Mouse (Mus musculus): ENCODE data around the gene Mt1. TPM values are rescaled to one million over a fixed set of nuclear protein-coding genes. Genes with fewer than 3 reads are reported as not detected.

Mt1 gene
- polyA plus RNA-seq, 1 experiment from 2014 or later, result 123 TPM

DNA sequence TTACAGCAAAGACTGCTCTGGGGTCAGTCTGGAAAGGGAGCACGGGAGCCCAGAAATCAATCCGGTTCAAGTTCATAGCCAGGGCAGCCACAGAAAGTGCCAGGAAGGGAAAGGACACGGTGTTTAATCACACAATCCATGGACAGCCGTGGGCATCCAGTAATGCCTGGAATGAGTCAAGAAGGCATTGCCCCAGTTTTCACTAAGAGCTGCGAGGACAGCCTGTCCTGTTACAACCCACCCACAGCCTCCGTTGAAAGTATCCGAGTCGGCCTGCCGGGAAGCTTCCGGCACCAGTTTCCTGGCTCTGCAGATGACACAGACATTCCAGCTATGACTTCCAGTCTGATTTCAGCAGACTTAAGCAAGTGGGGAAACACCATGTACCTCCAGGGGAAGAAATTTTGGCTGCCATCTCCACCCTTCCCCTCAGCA lies 7.5 kb upstream of the Mt1 start:
- Histone ChIP-seq H3K4me3 (ENCODE audit: low read depth, low read length) (peak overlapping the region; percentile 30; the same call in 1 of the 2 replicates), H3K4me1 (ENCODE audit: control insufficient read depth, insufficient read depth, low read length) (peaks cover 16% of the 10 kb centered on the region), H3K36me3 (ENCODE audit: control insufficient read depth, insufficient read depth, low read length) (no peaks in the 10 kb centered on the region), H3K9ac (replicated peaks; ENCODE audit: low read depth, low read length) (no peak overlapping the region), H3K27me3 (ENCODE audit: control insufficient read depth, insufficient read depth, low read length) (peaks cover 35% of the 10 kb centered on the region), H3K9me3 (ENCODE audit: control insufficient read depth, low read length) (no peaks in the 10 kb centered on the region), H3K4me2 (ENCODE audit: low read depth, low read length) (peak overlapping the region; percentile 90; the same call in 1 of the 2 replicates), H3K27ac (ENCODE audit: low read depth, low read length) (no peak overlapping the region)
- 42% methylated on average over 10 of the region's 10 CpGs for WGBS
- ATAC-seq (ENCODE audit: low read depth), result no peak

DNA sequence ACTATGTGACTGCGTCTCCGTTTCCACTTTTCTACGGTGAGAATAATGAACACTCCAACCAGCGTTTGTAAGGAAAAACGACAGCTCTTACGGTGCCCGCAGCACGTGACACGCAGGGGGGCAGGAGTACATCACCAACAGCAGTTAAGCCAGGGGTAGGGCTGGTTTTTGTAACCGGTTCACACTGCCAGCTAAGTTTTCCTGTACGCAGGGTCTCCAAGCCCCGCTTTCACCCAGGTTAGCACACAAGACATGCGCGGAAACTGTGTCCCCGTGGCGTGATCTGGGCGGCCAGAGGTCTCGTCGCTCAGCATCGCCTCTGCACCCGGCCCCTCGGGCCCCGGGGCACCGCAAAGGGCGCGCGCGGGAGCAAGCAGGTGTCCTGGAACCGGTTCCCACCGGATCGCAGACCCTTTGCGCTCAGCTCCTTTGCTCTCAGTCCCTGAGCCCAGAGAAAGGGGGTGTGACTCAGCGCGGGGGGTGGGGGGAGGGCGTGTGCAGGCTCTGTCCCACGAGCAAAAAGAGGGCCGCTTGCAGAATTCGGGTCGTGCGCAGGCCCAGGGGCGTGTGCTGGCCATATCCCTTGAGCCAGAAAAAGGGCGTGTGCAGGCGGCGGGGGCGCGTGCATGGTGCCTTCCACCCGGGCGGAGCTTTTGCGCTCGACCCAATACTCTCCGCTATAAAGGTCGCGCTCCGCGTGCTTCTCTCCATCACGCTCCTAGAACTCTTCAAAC lies 6.6 kb upstream of the Mt1 start, which contains the start of gene Mt2:
Gene Mt2 (plus strand): TSS at position 590 of the 734 bp plus-strand sequence.
- no peak within 1 kb of the TSS for H3K27ac ChIP-seq (ENCODE audit: low read depth, low read length)

DNA sequence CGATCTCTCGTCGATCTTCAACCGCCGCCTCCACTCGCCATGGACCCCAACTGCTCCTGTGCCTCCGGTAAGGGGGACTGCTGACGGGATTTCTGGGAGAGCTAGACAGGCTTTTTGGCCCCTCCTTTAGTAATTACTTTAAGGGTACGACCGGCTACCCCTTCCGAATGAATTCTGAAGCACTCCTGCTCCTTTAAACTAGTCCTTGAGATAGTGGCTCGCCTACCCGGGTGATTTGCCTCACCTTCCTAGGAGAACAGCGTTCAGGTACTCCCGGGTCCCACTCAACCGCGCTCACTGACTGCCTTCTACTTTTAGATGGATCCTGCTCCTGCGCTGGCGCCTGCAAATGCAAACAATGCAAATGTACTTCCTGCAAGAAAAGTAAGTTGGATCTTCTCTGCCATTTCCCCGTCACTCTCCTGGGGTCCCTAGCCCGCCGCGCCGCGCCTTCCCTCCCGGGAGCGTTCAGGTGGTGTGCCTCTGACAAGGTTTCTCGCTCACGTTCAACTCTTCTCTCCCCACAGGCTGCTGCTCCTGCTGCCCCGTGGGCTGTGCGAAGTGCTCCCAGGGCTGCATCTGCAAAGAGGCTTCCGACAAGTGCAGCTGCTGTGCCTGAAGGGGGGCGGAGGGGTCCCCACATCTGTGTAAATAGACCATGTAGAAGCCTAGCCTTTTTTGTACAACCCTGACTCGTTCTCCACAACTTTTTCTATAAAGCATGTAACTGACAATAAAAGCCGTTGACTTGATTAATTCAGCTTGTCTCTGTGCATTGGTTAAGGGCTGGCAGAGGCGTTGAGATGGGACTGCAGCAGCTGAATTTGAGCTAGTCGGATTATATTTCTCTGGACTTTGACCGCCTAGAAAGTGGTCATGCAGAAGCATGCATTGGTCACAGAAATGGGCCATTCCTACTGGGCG lies 5.8 kb upstream of the Mt1 start:
- no peak overlapping the region for H3K27ac ChIP-seq (ENCODE audit: low read depth, low read length)
- peak; percentile 16; the same call in 1 of the 2 replicates for ATAC-seq (ENCODE audit: low read depth)

More for the DNA sequence above, 6.6 kb upstream of the Mt1 start, which contains the start of gene Mt2:
- WGBS, result under 1% methylated on average over 55 of the region's 56 CpGs
- Histone ChIP-seq H3K4me1 (ENCODE audit: control insufficient read depth, insufficient read depth, low read length) (peaks cover 16% of the 10 kb centered on the region), H3K27me3 (ENCODE audit: control insufficient read depth, insufficient read depth, low read length) (peaks cover 35% of the 10 kb centered on the region), H3K4me2 (ENCODE audit: low read depth, low read length) (peak within 1 kb of the TSS; percentile 90), H3K9me3 (ENCODE audit: control insufficient read depth, low read length) (no peaks in the 10 kb centered on the region), H3K36me3 (ENCODE audit: control insufficient read depth, insufficient read depth, low read length) (no peaks in the 10 kb centered on the region), H3K9ac (replicated peaks; ENCODE audit: low read depth, low read length) (peak within 1 kb of the TSS; percentile 16; the same call in 1 of the 2 replicates), H3K4me3 (ENCODE audit: low read depth, low read length) (peak within 1 kb of the TSS; percentile 30)
- ATAC-seq (ENCODE audit: low read depth), result peak; percentile 44; the same call in 1 of the 2 replicates

DNA sequence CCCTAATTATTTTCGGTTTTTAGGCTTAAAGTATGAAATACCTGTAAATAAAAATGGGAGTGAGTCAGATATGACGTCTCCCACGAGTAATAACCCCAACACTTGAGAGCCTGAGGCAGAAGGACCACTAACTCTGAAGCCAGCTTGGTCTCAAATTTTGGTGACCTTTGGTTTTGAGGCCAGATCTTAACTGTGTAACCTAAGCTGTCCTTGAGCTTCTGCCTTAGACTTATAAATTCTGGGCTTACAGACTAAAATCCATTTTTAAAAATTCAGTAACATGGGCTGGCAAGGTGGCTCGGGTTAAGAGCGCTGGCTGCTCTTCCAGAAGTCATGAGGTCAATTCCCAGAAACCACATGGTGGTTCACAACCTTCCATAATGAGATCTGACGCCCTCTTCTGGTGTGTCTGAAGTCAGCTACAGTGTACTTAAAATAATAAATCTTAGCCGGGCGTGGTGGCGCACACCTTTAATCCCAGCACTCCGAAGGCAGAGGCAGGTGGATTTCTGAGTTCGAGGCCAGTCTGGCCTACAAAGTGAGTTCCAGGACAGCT lies 5.0 kb upstream of the Mt1 start:
- peaks cover 40% of the 10 kb centered on the region for H3K27me3 ChIP-seq (ENCODE audit: control insufficient read depth, insufficient read depth, low read length)
- H3K4me2 ChIP-seq (ENCODE audit: low read depth, low read length), result no peak overlapping the region
- no peaks in the 10 kb centered on the region for H3K36me3 ChIP-seq (ENCODE audit: control insufficient read depth, insufficient read depth, low read length)
- no peak for ATAC-seq (ENCODE audit: low read depth)
- H3K9ac ChIP-seq (replicated peaks; ENCODE audit: low read depth, low read length), result no peak overlapping the region
- H3K27ac ChIP-seq (ENCODE audit: low read depth, low read length), result no peak overlapping the region
- 52% methylated on average over 11 of the region's 11 CpGs for WGBS
- no peaks in the 10 kb centered on the region for H3K9me3 ChIP-seq (ENCODE audit: control insufficient read depth, low read length)
- H3K4me1 ChIP-seq (ENCODE audit: control insufficient read depth, insufficient read depth, low read length), result peaks cover 16% of the 10 kb centered on the region
- no peak overlapping the region for H3K4me3 ChIP-seq (ENCODE audit: low read depth, low read length)

More for the DNA sequence above, 5.8 kb upstream of the Mt1 start:
- Histone ChIP-seq H3K4me1 (ENCODE audit: control insufficient read depth, insufficient read depth, low read length) (peaks cover 16% of the 10 kb centered on the region), H3K4me2 (ENCODE audit: low read depth, low read length) (peak overlapping the region; percentile 90), H3K4me3 (ENCODE audit: low read depth, low read length) (peak overlapping the region; percentile 30), H3K27me3 (ENCODE audit: control insufficient read depth, insufficient read depth, low read length) (peaks cover 36% of the 10 kb centered on the region), H3K9me3 (ENCODE audit: control insufficient read depth, low read length) (no peaks in the 10 kb centered on the region), H3K36me3 (ENCODE audit: control insufficient read depth, insufficient read depth, low read length) (no peaks in the 10 kb centered on the region), H3K9ac (replicated peaks; ENCODE audit: low read depth, low read length) (no peak overlapping the region; the same call in 1 of the 2 replicates)
- WGBS, result 1% methylated on average over 39 of the region's 39 CpGs

DNA sequence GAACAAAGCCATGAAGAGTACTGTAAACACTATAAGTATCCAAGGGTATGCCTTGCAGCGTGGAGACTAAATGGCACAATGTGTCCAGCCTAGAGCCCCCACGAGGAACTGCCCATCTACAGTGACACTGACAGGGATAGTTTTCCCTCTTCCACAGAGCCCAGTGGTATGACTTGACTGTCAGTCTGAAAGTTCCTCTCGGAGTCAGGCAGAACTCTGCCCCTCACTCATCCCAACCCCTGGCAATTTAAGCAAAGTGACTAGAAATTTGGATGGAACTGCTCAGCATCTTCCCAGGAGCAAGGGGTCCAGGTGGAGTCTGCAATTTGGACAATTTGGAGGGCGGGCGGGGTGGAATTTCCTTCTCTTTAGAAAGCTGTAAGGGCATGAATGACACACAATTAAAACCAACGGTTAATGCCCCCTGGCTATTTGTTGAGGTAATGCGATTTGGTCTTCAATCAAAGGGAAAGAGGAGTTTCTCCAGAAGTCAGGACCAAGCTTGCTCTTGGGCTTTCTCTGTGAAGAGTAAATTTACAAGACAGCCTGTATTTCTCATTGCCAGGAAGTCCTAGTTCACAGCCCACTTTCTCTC lies 4.2 kb upstream of the Mt1 start:
- Histone ChIP-seq H3K9ac (replicated peaks; ENCODE audit: low read depth, low read length) (no peak overlapping the region), H3K9me3 (ENCODE audit: control insufficient read depth, low read length) (no peaks in the 10 kb centered on the region), H3K4me2 (ENCODE audit: low read depth, low read length) (no peak overlapping the region), H3K36me3 (ENCODE audit: control insufficient read depth, insufficient read depth, low read length) (no peaks in the 10 kb centered on the region), H3K4me1 (ENCODE audit: control insufficient read depth, insufficient read depth, low read length) (peaks cover 17% of the 10 kb centered on the region), H3K4me3 (ENCODE audit: low read depth, low read length) (no peak overlapping the region), H3K27me3 (ENCODE audit: control insufficient read depth, insufficient read depth, low read length) (peaks cover 44% of the 10 kb centered on the region), H3K27ac (ENCODE audit: low read depth, low read length) (no peak overlapping the region)
- ATAC-seq (ENCODE audit: low read depth), result no peak
- WGBS, result 20% methylated on average over 7 of the region's 7 CpGs

DNA sequence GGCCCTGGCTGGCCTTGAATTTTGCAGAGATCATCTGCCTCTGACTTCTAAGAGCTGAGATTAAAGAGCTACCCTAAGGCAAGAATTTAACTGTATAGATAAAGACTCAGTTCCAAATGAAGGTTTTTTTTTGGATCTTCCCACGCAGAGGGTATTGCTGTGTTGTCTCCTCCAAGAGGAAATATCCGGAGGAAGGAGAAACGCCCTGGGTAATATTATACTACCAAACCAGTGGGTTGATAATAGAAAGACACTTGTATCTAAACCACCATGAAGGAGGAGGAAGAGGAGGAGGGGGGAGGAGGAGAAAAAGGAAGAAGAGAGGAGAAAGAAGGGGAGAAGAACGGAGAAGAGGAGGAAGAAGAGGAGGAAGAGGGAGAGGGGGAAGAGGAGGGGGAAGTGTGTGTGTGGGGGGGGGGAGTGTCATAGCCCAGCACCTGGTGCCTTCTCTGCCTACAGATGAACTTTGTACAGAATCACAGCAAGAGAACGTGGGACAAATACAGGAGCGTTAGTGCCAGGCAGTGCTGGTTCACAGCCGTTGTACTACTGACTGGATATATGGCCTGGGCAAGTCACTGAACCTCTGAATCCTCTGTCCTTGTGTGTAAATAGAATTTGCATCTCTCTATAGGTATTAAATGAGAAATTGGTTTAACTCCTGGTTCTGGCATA lies 1.0 kb upstream of the Mt1 start:
- peaks cover 40% of the 10 kb centered on the region for H3K27me3 ChIP-seq (ENCODE audit: control insufficient read depth, insufficient read depth, low read length)
- no peak overlapping the region for H3K4me2 ChIP-seq (ENCODE audit: low read depth, low read length)
- H3K9ac ChIP-seq (replicated peaks; ENCODE audit: low read depth, low read length), result no peak overlapping the region
- H3K36me3 ChIP-seq (ENCODE audit: control insufficient read depth, insufficient read depth, low read length), result no peaks in the 10 kb centered on the region
- no peak for ATAC-seq (ENCODE audit: low read depth)
- WGBS, result 64% methylated on average over 7 of the region's 7 CpGs
- no peak overlapping the region for H3K4me3 ChIP-seq (ENCODE audit: low read depth, low read length)
- no peak overlapping the region for H3K27ac ChIP-seq (ENCODE audit: low read depth, low read length)
- peaks cover 9% of the 10 kb centered on the region for H3K4me1 ChIP-seq (ENCODE audit: control insufficient read depth, insufficient read depth, low read length)
- H3K9me3 ChIP-seq (ENCODE audit: control insufficient read depth, low read length), result no peaks in the 10 kb centered on the region

DNA sequence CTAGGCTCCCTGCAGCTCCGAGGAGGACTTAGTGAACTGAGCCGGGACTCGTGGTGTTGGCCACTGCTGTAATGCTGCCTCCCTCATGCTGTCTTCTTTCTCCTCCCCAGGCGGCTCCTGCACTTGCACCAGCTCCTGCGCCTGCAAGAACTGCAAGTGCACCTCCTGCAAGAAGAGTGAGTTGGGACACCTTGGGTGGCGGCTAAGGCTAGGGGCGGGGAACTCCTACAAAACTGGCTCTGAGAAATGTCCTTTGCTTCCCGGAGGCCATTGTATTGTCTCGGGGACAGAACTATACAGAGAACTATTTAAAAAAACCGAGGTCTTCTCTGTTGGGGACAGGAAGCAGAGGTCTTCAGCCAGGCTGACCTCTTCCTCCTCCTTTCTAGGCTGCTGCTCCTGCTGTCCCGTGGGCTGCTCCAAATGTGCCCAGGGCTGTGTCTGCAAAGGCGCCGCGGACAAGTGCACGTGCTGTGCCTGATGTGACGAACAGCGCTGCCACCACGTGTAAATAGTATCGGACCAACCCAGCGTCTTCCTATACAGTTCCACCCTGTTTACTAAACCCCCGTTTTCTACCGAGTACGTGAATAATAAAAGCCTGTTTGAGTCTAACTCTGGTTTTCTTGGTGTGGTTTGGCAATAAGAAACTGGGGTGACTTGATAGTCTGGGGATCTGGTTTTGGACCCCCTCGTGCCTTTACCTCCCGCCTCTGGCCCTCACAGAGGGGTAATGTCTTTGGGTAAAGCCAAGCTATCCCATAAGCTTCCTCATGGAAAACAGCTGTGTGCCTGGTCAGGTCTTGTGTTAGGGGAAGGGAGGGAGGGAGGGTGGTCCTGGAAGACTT lies 1.1 kb downstream of the Mt1 start:
- Histone ChIP-seq H3K9ac (replicated peaks; ENCODE audit: low read depth, low read length) (no peak overlapping the region), H3K9me3 (ENCODE audit: control insufficient read depth, low read length) (no peaks in the 10 kb centered on the region), H3K27ac (ENCODE audit: low read depth, low read length) (no peak overlapping the region), H3K4me1 (ENCODE audit: control insufficient read depth, insufficient read depth, low read length) (peaks cover 10% of the 10 kb centered on the region; the same call in 1 of the 2 replicates), H3K4me3 (ENCODE audit: low read depth, low read length) (peak overlapping the region; percentile 24), H3K36me3 (ENCODE audit: control insufficient read depth, insufficient read depth, low read length) (no peaks in the 10 kb centered on the region), H3K27me3 (ENCODE audit: control insufficient read depth, insufficient read depth, low read length) (peaks cover 44% of the 10 kb centered on the region), H3K4me2 (ENCODE audit: low read depth, low read length) (peak overlapping the region; percentile 53)
- no peak for ATAC-seq (ENCODE audit: low read depth)
- 4% methylated on average over 25 of the region's 25 CpGs for WGBS
